Mouse (Mus musculus) forelimb bud, embryonic 11.5 days (tissue): ENCODE results near the gene Erbb2.

ENCODE experiments used
- DNase-seq: peaks from one replicate; pipeline ENCODE4 v3.0.0-alpha.2; 2012; ENCODE audit warnings: low read depth, low spot score

Gene Erbb2

DNA sequence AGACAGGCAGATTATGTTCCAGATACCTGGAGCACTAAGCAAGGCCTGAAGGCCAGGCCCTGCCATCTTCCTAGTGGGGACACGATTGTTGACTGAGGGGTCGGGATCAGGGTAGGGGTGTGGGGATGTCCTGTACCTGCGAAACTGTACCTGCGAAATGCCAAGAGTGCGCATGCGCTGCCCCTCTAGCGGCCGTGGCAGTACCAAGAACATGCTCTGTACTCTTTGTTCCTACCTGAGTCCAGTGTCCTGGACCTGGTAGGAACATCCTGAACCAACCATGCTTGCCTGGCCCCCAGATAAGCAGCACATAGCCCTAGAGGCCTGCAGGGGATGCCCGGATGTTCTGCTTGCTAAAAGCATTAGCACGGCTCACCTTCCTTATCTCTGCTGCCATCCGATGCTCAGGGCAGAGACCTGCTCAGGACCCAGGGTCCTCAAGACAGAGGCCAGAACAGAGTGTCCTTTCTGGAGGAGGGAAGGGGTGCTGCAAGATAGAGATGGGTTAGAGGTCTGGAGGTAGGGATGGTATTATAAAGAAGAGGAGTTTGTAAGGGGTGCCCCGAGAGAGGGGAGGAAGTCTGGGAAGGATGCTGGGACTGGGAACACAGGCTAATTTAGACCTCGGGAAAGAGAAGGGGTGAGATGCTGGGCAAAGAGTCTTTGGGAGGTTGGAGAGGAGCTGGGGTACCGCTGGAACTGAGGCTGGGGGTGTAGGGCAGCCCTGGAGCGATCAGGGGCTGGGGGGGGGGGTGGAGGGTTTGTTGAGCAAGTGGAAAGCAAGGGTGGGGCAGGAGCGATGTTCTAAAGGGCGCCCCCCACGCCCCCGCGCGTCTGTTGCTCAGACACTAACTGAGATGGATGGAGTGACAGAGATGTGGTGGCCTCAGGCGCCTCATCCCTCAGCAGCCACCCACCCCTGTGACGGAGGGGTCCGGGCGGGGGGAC is 26.4 kb upstream of the Erbb2 start, which contains the start of gene Pnmt:
Gene Pnmt, plus strand, starts transcription at position 813 of the 948 bp plus-strand sequence.
- no peak for DNase-seq

DNA sequence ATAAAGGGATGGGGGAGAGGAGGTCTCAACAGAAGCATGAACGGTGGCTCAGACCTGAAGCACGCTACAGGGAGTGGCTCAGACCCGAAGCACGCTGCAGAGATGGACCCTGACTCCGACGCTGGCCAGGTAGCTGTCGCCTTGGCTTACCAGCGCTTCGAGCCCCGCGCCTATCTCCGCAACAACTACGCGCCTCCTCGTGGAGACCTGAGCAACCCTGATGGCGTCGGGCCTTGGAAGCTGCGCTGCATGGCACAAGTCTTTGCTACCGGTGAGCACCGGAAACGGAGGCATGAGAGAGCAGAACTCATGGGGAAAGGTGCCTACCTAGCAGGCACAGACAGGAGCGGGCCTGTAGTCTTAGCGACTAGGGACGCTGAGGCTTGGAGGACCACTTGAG is 25.7 kb upstream of the Erbb2 start:
- DNase-seq: no peak

DNA sequence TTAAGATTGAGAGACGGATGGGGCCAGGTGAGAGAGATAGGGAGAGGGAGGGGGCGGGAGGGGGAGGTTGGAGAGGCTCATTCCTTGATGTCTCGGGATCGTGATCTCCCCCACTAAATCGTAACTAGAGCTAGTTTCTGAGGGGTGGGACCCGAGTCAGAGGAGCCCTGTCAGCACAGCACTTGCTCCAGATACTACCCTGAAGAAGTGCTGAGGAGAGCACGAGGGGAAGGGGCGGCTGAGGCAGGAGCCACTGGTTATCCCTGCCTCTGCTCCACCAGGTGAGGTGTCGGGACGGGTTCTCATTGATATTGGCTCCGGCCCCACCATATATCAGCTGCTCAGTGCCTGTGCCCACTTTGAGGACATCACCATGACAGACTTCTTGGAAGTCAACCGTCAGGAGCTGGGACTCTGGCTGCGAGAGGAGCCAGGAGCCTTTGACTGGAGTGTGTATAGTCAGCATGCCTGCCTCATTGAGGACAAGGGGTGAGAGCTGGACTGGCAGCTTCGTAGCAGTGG is 25.2 kb upstream of the Erbb2 start:
- no peak for DNase-seq

DNA sequence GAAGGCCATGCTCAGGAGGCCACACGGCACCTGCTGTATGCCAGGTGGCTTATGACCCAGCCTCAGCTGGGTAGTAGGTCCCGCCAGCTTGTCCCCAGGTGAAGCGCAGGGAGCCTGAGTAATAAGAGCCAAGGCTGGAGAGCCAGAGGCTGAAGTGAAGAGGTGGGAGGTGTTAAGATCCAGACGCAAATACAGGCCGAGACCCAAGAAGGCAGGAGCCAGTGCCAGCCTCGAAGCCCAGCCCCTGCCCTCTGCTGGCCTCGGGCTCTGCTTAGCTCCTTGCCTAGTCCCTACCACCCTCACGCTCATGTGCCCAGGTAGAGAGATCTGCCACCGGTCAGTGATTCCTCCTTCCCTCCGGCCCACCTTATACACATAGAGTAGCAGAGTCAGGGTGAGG is 24.0 kb upstream of the Erbb2 start:
- no peak for DNase-seq

DNA sequence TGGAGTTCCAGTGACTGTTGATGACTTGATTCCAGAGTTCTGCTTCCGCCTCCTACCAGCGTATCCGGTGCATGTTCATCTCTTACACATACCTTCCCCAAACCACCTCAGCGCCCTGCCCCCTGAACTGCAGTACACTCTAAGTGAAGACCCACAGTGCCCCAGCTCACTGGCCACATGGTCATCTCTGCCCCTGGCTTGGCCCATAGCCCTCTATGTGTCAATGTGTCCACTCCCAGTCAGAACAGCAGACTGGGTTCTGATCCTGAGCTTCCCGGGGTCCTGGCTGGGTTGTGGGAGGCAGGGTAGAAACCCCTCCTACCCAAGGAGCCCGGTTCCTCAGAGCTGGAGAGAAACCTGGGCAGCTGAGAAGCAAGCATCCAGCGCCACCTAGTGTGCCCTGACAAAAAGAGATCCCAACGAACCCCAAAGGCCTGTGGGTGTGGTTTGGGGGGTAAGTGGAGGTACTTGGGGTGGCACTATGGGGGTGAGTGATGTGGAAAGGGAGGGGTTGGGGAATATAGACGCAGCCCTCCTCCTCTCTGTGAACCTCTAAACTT is 23.0 kb upstream of the Erbb2 start:
- DNase-seq: peak; percentile 34

DNA sequence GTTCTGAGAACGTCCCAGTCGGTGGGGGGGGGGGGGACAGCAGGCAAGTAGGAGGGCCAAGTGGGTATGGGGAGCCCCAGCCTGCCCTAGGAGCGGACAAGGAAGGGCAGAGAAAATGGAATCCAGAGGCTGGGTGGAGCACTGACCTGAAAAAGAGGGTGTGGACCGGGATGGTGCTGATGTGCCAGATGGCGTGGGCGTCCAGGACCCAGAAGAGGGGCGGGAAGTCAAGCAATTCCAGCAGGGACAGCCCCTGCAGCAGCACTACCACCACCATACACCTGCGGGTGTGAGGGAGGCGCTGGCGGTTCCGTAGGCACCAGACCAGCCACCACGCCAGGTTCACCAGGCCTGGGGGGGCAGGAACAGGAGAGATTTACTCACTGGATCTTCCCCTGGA is 22.1 kb upstream of the Erbb2 start:
- no peak for DNase-seq

DNA sequence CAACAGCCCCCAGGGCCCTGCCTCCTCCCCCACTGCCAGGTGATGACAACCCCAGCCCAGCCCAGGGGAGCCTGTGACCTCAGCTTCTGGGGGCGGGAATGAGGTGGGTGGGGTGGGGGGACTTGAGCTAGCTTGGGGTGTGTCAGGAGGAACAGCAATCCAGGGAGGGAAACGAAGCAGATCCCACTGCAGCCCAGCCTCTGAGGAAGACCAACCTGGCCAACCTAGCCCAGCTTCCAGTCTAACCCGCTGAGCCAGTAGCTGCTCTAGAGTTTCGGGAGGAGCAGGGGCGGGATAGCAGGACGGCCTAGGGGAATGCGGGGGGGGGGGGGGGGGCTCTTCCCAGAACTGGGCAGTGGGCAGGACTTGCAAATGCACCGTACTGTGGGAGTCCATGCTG is 20.2 kb upstream of the Erbb2 start:
- no peak for DNase-seq

DNA sequence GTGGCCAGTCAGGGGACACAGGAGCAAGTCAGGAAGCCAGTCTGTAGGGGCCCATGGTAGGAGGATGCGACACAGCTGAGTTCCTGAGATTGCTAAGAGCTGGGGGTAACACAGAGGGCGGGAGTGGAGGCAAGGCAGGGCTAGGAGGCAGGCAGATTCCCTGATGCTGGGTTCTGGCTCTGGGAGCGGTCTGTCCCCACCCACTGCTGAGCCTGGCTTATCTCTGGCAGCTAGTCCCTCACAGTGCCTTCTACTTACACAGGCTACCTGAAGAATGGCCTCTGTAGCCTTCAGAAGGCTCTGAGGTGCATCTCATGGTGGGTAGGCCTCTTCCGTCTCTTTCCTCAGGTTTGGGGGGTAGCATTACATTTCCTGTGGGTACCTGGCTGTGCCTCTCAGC is 19.6 kb upstream of the Erbb2 start:
- DNase-seq: no peak

DNA sequence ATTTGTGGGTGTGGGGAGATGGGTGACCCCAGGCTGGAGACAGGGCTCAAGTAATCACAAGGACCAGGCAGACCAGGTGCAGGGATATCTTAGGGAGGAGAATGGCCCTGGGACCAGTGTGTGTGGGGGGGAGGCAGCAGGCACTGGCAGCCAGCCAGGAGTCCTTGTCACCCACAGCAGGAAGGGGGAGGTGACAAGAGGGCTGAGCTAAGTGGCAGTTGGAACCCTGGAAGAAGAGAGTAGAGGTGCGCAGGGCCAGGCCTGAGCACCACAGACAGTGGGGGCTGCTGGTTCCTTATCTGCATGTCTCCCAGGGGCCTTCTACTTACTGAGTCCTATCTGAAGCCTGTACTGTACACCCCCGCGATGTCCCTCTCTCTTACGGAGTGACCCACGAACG is 19.0 kb upstream of the Erbb2 start:
- DNase-seq: no peak

DNA sequence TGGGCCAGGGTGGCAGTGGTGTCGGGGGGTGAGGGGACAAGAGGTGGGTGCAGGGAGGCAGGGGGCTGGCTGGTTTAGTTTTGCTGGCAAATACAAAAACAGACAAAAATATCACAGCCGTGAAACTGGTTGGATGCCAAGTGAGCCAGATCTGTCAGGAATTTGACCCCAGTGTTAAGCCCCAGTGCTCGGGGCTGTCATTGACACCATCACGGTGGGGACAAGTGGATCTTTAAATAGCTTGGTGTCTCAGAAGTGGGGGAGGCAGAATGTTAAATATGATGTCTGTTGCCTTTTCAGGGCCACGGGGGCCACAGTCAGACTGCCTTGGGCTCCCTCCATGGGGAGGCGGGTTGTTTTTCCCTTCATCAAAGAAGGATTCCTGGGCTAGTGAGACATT is 18.0 kb upstream of the Erbb2 start:
- no peak for DNase-seq

DNA sequence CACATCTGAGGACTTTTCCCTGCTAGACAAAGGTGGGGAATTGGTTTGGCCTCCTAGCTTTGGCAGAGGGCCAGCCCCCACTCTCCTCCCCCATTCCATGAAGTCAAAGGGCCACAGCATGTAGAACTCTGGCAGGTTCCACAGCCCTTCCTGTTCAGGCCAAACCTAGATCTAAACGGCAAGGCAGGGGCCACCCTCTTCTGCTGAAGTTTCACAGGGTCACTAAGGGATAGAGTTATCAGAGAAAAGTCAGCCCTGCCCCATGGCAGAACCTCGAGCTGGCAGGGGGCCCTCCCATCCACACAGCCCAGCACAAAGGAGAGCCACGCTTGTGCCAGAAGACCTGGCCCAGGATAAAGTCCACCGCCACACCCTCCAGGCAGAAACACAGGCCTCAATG is 17.2 kb upstream of the Erbb2 start:
- DNase-seq: no peak

DNA sequence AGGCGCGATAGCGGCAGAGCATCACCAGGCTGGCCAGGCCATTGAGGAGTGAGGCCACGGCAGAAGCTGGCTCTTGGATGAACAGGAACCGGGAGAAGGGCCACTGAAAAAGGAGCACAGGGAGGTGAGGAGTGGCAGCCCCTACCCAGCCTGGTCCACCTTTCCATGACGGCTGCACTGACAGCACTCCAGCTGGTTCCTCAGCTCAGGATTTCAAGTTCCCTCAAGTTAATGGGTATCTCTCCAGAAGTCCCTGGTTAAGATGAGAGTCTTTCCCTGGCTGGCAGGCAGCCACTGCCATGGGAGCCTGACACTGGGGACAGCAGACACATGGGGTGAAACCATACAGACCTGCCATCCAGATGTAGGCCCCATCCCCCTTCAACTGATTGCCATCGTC is 14.3 kb upstream of the Erbb2 start:
- DNase-seq: no peak

DNA sequence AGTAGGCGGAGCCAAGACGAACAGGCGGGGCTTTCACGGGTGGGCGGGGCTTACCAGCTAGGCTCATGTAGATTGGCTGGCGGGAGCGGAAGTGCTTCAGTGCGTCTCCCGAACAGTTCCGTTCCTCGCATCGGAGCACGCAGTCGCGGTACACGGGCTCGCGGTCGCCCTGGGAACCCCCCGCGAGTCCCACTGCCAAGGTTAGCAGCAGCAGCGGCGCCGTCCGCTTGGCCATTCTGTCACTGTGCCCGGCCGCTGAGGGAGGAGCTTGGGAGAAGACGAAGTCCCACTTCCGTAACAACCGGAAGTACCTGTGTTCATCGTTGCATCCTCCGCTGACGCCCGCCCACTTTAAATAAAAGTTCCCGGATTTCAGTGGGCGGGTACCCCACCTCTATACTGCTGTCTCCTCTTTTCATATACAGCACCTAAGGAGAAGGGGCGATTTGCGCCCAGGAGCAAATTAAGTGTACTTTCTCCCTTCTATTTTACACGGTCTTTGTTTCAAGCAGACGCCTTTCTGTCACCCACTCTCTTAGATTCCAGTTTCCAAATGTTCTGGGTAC is 12.0 kb upstream of the Erbb2 start, which contains the start of gene Pgap3:
Gene Pgap3, minus strand, starts transcription at position 330 of the 566 bp plus-strand sequence.
- DNase-seq: peak; percentile 85

DNA sequence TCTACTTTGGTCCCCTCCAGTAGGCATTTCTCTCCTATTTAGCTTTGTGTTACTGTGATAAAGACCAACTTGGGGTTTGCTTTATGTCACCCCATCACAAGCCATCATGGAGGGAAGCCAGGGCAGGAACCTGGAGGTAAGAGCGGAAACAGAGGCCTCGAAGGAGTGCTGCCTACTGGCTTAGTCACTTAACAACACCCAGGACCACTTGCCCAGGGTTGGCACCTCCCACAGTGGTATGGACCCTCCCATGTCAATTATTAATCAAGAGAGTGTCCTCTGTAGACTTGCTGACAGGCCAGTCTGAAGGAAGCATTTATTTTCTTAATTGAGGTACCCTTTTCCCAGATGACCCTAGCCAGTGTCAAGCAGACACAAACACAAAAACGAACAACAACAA is 11.5 kb upstream of the Erbb2 start:
- DNase-seq: no peak

DNA sequence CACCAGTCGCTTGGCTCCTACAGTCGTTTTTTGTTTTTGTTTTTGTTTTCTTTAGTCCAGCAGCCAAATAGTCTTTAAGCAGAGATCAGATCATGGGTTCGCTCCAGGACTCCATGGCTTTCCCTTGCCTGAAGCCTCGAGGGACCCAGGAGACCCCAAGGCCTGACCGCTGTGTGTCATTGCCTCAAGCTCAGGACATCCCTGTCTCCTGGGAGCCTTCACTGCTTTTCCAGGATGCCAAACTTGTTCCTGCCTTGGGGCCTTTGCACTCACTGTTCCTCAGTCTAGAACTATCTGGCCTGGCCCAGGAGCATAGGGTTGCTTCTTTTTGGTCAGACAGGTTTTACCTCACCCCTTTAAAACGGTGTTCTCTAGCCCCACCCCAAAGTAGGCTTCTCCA is 5.6 kb upstream of the Erbb2 start:
- no peak for DNase-seq

DNA sequence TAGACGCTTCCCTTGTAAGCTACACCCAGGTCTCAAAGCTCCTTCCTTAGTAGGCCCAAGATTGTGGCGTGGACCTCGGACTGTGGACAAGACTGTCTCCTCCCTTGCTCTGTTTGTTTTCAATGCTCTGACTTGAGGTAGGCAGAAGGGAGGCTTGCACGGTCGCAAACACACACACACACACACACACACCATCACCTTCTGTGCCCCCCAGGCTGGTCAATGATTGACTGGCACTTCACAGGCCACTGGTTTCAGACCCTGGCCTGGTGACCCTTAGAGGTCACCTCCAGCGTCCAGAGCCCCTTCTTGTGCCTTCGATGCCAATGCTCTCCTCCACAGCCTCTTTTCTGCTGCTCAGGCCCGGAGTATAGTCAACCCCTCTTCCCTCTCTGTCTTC is 3.4 kb upstream of the Erbb2 start:
- DNase-seq: no peak

DNA sequence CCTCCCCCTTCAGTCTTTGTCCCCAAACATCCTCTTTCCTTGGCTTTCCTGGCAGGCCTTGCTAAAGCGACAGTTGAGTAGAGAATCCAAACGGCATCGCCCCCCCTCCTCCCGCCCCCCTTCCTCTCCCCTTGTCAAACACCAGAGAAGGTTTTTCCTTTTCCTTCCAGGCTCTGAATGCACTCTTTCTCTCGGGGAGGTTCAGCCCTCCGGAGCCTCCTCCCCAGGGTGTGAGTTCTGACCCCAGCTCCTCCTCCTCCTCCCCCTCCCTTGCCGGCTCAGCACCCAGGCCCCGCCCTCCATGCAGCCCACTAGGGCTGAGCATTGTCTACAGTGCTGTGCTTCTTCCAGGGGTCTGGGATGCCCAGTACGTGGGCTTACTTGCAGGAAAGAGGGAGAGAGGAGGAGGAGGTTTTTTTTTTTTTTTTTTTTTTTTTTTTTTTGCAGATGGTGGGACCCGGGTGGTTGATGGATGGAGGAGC is 2.9 kb upstream of the Erbb2 start:
- peak; percentile 29 for DNase-seq

DNA sequence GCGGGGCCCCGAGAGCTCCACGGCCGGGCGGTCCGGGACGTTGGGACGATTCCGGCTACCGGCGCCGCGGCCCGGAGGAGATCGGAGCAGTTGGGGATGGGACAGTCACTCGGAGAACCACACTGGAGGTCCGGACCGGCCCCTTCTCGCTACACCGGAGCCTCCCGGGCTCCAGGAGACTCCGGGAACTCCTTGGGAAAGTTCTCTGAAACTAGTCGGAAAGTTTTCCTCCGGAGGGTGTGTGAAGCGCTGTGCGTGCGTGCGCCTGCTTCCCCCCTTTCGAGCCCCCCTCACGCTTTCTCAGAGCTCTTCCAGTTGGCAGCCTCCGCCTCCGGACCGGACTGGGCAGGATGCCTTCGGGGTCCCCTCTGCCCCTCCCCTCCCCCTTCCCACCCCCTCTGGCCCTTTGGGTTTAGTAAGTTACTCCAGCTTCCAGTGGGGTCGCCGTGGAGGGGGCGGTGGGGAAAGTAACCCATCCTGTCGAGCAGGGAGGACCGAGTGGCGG is 579 bp downstream of the Erbb2 start:
- peak; percentile 58 for DNase-seq

DNA sequence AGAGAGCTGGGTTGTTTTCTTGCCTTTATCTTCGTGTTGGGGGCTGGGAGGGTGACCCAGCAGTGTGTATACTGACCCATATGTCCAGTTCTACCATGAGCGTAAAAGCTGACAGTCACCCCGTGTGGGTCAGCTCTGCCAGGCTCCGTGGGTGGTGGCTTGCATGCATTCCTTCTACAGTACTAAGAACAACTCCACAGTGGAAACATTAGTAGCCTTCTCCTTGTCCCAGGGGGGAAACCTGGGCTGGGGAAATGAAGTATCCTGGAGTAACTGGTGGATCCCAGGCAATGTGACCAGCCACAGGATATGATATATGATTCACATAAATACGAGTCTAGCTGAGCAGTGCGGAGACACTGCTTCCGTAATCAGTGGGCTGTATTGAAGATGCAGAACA is 1.5 kb downstream of the Erbb2 start:
- no peak for DNase-seq

DNA sequence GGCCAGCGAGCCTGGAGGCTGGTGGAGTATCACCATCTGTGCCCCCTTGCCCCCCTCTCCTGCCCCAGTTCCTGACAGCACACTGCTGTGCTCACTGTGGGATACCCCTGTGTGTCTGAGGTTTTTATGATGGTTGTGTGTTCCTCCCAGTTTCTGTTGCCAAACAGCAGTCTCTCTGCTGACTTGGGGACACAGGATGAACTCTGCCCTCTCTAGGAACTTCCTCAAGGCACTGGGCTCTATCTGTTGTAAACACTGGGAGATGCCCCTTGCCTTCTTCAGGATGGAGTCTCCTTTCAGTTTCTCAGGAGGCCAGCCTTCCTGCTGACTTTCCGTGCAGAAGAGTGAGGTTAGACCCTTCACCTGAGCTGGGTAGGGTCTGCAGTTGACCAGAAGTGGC is 1.9 kb downstream of the Erbb2 start:
- no peak for DNase-seq

DNA sequence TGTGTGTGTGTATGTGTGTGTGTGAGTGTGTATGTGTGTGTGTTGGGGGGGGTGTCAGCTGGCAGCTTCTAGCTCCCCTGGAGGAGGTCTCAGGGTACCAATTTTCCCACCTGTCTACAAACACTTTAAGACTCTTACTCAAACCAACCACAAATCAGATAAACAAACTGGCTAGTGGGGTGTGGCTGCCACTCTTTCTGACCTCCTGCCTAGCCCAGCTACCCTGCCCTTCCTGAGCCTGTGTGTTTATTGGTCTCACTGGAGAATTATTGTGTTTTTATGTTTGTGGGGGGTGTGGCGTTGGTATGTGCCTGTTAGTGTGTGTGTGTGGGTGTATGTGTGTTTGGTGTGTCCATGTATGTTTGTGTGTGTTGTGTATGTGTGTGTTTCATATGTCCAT is 4.8 kb downstream of the Erbb2 start:
- no peak for DNase-seq

DNA sequence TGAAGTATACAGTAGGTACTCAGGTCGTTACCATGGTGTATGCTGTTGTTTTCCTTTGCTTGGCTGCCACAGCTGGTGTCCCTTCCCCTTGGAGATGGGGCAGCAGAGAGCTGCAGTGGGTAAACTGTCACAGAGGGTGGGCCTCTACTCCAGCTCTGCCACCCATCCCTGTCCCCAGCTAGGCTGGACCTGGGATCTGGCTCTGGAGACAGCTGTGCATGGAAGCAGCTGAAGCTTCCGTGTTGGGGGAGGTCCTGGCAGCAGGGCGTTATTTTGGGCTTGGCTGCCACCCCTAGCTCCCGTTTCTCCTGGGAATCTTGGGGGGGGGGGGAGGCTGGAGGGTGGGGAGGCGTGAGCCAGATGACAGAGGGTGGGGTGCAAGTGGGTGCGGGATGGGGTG is 6.0 kb downstream of the Erbb2 start:
- no peak for DNase-seq
